Mouse (Mus musculus) C2C12 (cell line): ENCODE data around the gene Prdx6.

Source experiments
- CTCF ChIP-seq: IDR thresholded peaks from one replicate; pipeline ENCODE4 v1.5.1; 2011; ENCODE audit not compliant: control insufficient read depth, insufficient read depth, insufficient read length
- MYOD1 ChIP-seq: IDR thresholded peaks from one replicate; pipeline ENCODE4 v1.6.1; 2011; ENCODE audit warnings: low read depth; ENCODE audit not compliant: control insufficient read depth, insufficient read length
- MYOG ChIP-seq: IDR thresholded peaks from one replicate; pipeline ENCODE4 v1.6.1; 2011; ENCODE audit not compliant: control insufficient read depth, insufficient read length; ENCODE audit errors: extremely low read depth

- TF ChIP-seq CTCF (no peak), MYOG (no peak), MYOD1 (no peak)
These were observed 28.4 kb upstream of the Prdx6 start for GRCm38 (mm10) chr1:161279244-161279908.
